Mouse (Mus musculus) forebrain, embryonic 16.5 days (tissue): ENCODE measurements around the gene Ing5. TPM values are rescaled to one million over a fixed set of nuclear protein-coding genes. Genes with fewer than 3 reads are reported as not detected.
"Not testable (repeated sequence)": the region's sequence is repeated elsewhere in the genome, so short reads cannot be mapped to it uniquely, and the experiment has no call there.

Experiments
- ATAC-seq: fragments of 200-750 bp; cut with Nextera tagmentation; 2 replicates; pipeline ENCODE4 v1.8.0; 2017; ENCODE audit warnings: mild to moderate bottlenecking, moderate library complexity
- H3K27ac ChIP-seq: fragments of 300-500 bp; sonication (generic); 2 replicates; pipeline ENCODE4 v1.5.1; 2014; ENCODE audit warnings: low read length, control low read depth
- H3K27me3 ChIP-seq: fragments of 300-500 bp; sonication (generic); replicated peaks from 2 replicates; pipeline ENCODE4 v1.6.1; 2014; ENCODE audit warnings: low read length; ENCODE audit not compliant: control insufficient read depth, insufficient read depth
- H3K36me3 ChIP-seq: fragments of 300-500 bp; sonication (generic); 2 replicates; pipeline ENCODE4 v1.6.1; 2014; ENCODE audit not compliant: control insufficient read depth, insufficient read depth
- H3K4me1 ChIP-seq: fragments of 300-500 bp; sonication (generic); replicated peaks from 2 replicates; pipeline ENCODE4 v1.6.1; 2014; ENCODE audit warnings: low read length; ENCODE audit not compliant: control insufficient read depth, insufficient read depth
- H3K4me2 ChIP-seq: fragments of 300-500 bp; sonication (generic); 2 replicates; pipeline ENCODE4 v1.6.1; 2014; ENCODE audit warnings: mild to moderate bottlenecking, low read length, control low read depth
- H3K4me3 ChIP-seq: fragments of 300-500 bp; sonication (generic); replicated peaks from 2 replicates; pipeline ENCODE4 v1.5.1; 2014; ENCODE audit warnings: mild to moderate bottlenecking, low read length, control low read depth
- H3K9ac ChIP-seq: fragments of 300-500 bp; sonication (generic); replicated peaks from 2 replicates; pipeline ENCODE4 v1.6.1; 2014; ENCODE audit warnings: low read depth, low read length, control low read depth
- H3K9me3 ChIP-seq: fragments of 300-500 bp; sonication (generic); 2 replicates; pipeline ENCODE4 v1.6.1; 2016; ENCODE audit warnings: low read length; ENCODE audit not compliant: control insufficient read depth
- WGBS: fragments of 180-500 bp; shearing (Covaris S2); extraction: QIAGEN DNeasy Blood & Tissue Kit; methylation state at CpG from one replicate; pipeline ENCODE4 v1.1.7; 2014; 5-methylcytosine and 5-hydroxymethylcytosine counted together
- polyA plus RNA-seq: library from polyadenylated mRNA; unstranded; fragments of >200 nt; fragmentation: Nextera tagmentation; extraction: Ambion mirVana; gene quantifications from 2 replicates; pipeline ENCODE4 v1.2.1, GENCODE M21; 2015

Gene Ing5
- polyA plus RNA-seq, 1 experiment from 2014 or later, result 11.9 TPM

DNA sequence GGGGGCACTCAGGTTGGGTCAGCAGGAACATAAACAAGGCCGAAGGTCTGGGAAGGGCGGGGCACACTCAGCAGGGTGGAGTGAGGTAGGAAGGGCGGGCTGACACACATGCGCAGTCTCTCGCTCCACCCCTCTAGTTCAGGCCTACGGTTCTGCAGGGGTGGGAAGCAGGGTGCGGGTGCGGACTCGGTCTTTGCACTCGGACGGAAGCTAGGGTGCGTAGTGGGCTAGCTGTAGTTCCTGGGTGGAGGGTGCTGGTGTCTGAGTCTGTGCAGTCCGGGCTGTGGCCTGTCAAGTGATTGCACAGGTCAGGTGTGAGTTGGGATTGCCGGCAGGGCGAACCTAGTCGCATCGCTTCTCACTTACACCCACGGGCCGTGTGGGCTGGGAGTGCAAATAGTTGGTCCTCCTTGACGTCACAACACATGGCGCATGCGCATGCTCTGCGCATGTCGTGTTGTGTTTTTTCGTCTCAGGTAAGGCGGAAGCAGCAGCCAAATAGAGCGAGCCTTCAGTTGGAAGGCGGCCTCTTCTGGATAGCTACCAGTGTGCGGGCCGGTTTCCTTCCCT lies 21.4 kb downstream of the Ing5 start:
- ATAC-seq, result peak; percentile 96
- peaks cover 17% of the 10 kb centered on the region for H3K4me1 ChIP-seq
- no peaks in the 10 kb centered on the region for H3K9me3 ChIP-seq
- WGBS, result 0% methylated on average over 30 of the region's 30 CpGs
- peak overlapping the region; percentile 74 for H3K4me3 ChIP-seq
- peak overlapping the region; percentile 91 for H3K4me2 ChIP-seq
- peak overlapping the region; percentile 97 for H3K27ac ChIP-seq
- H3K9ac ChIP-seq, result peak overlapping the region; percentile 67
- H3K27me3 ChIP-seq, result no peaks in the 10 kb centered on the region
- H3K36me3 ChIP-seq, result 0 out of 2 replicates have a peak, but pooled peaks cover 2% of the 10 kb centered on the region

DNA sequence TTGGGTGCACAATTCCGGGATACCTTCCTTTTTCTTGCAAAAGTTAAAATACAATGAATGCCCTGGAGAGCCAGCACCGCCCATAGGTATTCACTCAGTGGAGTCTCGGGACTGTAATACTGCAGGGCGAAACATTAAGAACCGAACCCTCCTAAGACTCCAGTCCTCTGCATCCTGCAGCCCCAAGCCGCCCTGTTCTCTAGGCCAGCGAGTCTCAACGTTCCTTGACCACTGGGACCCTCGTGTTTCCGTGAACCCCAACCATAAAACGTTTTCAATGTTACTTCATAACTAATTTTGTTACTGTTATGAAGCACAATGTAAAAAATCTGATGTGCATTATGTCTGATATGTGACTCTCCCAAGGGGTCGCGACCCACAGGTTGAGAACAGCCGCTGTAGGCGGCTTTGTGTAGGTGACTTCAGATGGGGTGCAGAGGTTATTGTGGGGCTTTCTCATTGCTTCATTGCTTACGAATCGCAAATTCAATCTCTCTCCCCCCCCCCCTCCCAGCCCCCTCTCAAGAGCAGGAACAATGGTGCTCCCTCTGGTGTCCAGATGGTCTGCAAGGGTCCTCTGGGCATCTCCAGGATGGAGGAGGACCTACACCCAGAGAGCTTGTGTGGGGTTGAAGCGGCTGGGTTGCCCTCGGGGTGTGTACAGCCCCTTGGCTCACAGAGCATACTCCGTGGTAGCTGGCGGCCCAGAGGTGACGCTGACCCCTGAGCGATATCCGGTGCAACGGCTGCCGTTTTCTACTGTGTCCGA lies 22.2 kb downstream of the Ing5 start:
- H3K9me3 ChIP-seq, result no peaks in the 10 kb centered on the region
- H3K36me3 ChIP-seq, result 0 out of 2 replicates have a peak, but pooled peaks cover 2% of the 10 kb centered on the region
- peak overlapping the region; percentile 67 for H3K9ac ChIP-seq
- peak overlapping the region; percentile 91 for H3K4me2 ChIP-seq
- ATAC-seq, result peak; percentile 39
- peaks cover 17% of the 10 kb centered on the region for H3K4me1 ChIP-seq
- peak overlapping the region; percentile 97 for H3K27ac ChIP-seq
- peak overlapping the region; percentile 74 for H3K4me3 ChIP-seq
- 46% methylated on average over 27 of the region's 27 CpGs for WGBS
- no peaks in the 10 kb centered on the region for H3K27me3 ChIP-seq

DNA sequence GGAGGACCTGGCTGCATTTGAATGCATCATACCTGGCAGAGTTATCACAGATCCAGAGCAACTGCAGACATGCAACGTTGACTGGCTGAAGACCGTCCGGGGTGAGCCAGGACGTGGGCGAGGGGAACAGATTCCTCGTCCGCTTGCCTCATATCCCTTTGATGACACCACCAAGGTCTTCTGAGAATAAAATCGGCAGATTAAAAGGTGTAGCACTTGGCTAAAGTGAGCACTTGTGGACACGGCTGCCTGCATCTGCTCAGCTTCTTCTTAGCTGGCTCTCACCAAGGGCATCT lies 22.7 kb downstream of the Ing5 start:
- Histone ChIP-seq H3K4me2 (peak overlapping the region; percentile 91; the same call in 1 of the 2 replicates), H3K36me3 (0 out of 2 replicates have a peak, but pooled peaks cover under 1% of the 10 kb centered on the region), H3K4me1 (peaks cover 17% of the 10 kb centered on the region), H3K9ac (peak overlapping the region; percentile 67; the same call in 1 of the 2 replicates), H3K27ac (no peak overlapping the region), H3K27me3 (no peaks in the 10 kb centered on the region), H3K4me3 (no peak overlapping the region), H3K9me3 (no peaks in the 10 kb centered on the region)
- WGBS, result 95% methylated on average over 9 of the region's 9 CpGs
- ATAC-seq, result no peak

DNA sequence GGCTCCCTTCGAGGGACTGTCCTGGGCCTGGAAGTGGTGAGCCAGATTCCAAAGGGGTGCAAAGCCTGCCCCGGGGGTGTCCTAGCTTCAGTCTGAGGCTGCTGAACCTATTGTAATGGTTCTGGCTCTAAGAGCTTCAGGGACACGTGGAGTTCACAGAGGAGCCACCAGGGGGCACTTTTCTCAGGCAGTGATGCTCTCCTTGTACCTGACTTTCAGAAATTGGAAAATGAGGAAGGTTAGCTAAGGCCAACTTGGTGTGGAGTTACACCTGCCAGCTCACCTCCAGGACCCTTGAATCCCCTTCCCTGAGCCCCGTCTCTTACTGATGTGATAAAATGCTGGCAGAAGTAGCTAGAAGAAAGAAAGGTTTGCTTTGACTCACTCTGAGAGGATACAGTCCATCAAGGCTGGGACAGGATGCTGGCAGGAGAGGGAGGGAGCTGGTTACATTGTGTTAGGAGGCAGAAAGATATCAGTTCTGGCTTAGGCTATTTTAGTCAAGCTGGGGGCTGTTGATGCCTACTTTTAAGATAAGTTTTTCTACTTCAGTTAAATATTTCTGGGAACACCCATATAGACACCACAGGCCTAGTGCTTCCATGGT lies 29.1 kb downstream of the Ing5 start:
- ATAC-seq, H3K4me1 ChIP-seq: not testable (repeated sequence)
- 51% methylated on average over 3 of the region's 4 CpGs for WGBS

DNA sequence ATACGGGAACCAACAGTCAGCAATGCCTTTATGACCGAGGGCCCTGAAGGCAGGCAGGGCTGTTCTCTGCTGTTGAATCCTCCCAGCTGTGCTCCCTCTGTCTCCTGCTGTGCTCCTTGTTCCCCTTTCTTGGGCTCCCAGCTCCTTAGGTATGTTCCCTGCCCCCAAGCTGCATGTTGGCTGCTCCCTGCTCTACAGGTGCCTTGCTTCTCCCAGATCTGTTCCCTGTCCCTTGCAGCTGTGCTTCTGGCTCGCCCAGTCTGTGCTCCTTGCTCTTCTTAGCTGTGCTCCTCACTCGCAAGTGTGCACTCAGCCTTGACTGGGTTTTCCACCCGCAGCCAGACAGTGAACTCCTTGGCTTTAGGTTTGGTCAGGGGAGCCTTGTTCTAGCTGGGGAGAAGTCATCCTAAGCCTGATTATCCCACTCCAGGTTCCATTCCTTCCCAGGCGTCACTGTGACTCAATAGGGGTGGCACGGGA lies 30.9 kb downstream of the Ing5 start:
- WGBS, result 80% methylated on average over 7 of the region's 7 CpGs
- no peak for ATAC-seq
- no peak overlapping the region for H3K4me3 ChIP-seq
- no peak overlapping the region for H3K9ac ChIP-seq
- no peaks in the 10 kb centered on the region for H3K9me3 ChIP-seq
- no peaks in the 10 kb centered on the region for H3K4me1 ChIP-seq
- no peak overlapping the region for H3K27ac ChIP-seq
- no peak overlapping the region for H3K4me2 ChIP-seq
- H3K36me3 ChIP-seq, result no peaks in the 10 kb centered on the region; the same call in 1 of the 2 replicates
- no peaks in the 10 kb centered on the region for H3K27me3 ChIP-seq

More for the DNA sequence above, 29.1 kb downstream of the Ing5 start:
- H3K27ac ChIP-seq, H3K27me3 ChIP-seq, H3K9me3 ChIP-seq, H3K9ac ChIP-seq, H3K4me2 ChIP-seq, H3K36me3 ChIP-seq, H3K4me3 ChIP-seq: not testable (repeated sequence)

DNA sequence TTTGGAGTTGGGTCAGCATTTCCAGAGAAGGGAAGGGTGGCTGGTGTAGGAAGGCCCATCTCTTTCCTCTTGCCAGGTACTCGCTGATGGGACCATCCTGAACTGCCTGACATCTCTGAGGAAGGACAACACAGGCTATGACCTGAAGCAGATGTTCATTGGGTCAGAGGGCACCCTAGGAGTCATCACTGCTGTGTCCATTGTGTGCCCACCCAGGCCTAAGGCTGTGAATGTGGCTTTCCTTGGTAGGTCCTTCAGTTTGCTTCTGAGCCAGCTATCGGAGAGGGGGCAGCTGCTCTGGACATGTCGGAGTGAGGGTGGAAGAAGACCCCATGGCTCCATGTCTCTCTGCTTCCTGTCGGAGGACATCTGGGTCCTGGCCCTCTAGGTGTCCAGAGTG lies 31.4 kb downstream of the Ing5 start:
- ATAC-seq, result no peak
- 97% methylated on average over 4 of the region's 4 CpGs for WGBS

DNA sequence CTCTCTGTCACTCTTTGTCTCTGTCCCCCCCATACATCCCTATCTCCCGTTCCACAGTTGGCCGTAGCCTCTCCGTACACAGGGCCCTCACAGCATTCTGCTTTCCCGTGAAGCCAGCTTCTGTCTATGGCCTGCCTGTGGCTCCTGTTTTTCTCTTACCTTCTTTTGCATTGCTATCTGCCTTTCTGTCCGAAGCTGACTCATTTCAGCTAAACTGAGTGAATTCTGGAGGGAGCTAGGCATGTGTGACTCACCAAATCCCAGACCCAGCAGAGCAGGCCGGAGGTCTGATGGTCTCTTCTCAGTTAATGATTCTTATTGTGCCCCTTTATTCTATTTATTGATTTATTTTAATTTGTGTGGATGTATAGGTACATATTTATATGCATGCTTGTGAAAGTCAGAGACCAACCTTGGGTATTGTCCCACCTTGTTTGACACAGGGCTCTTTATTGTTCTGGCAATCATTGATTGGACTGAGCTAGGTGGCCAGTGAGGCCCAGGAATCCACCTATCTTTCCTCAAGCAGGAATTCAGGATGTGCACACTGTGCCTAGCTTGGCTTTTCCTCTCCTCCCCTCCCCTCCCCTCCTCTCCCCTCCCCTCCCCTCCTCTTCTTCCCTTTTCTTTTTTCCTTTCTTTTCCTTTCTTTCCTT lies 32.2 kb downstream of the Ing5 start:
- WGBS, result 90% methylated on average over 6 of the region's 6 CpGs
- ATAC-seq, result no peak
- no peak overlapping the region for H3K4me3 ChIP-seq

More for the DNA sequence above, 31.4 kb downstream of the Ing5 start:
- H3K36me3 ChIP-seq, result no peaks in the 10 kb centered on the region; the same call in 1 of the 2 replicates
- H3K4me1 ChIP-seq, result no peaks in the 10 kb centered on the region
- no peak overlapping the region for H3K9ac ChIP-seq
- no peaks in the 10 kb centered on the region for H3K27me3 ChIP-seq
- H3K27ac ChIP-seq, result no peak overlapping the region
- H3K4me2 ChIP-seq, result no peak overlapping the region
- H3K9me3 ChIP-seq, result no peaks in the 10 kb centered on the region
- no peak overlapping the region for H3K4me3 ChIP-seq

DNA sequence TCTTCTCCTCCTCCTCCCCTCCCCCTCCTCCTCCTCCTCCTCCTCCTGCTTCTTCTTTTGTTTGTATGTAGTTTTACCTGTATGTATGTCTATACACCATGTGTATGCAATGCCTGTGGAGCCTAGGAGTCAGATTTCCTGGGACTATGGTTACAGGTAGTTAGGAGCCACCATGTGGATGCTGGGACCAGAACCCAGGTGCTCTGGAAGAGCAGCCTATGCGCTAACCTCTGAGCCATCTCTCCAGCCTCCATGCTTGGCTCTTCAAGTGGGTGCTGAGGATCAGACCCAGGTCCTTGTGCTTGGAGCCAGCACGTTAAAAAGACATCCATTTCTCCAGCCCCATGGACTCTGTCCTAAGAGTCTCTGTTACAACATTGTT lies 32.8 kb downstream of the Ing5 start:
- no peak overlapping the region for H3K4me2 ChIP-seq
- no peak overlapping the region for H3K9ac ChIP-seq
- no peak for ATAC-seq
- H3K4me1 ChIP-seq, result no peaks in the 10 kb centered on the region
- no peaks in the 10 kb centered on the region for H3K27me3 ChIP-seq
- no peaks in the 10 kb centered on the region for H3K9me3 ChIP-seq
- WGBS, result 96% methylated on average over 2 of the region's 2 CpGs
- H3K4me3 ChIP-seq, result no peak overlapping the region
- no peak overlapping the region for H3K27ac ChIP-seq
- no peaks in the 10 kb centered on the region; the same call in 1 of the 2 replicates for H3K36me3 ChIP-seq

More for the DNA sequence above, 32.2 kb downstream of the Ing5 start:
- Histone ChIP-seq H3K9me3 (no peaks in the 10 kb centered on the region), H3K36me3 (no peaks in the 10 kb centered on the region; the same call in 1 of the 2 replicates), H3K9ac (no peak overlapping the region), H3K4me2 (no peak overlapping the region), H3K27ac (no peak overlapping the region), H3K27me3 (no peaks in the 10 kb centered on the region), H3K4me1 (no peaks in the 10 kb centered on the region)

DNA sequence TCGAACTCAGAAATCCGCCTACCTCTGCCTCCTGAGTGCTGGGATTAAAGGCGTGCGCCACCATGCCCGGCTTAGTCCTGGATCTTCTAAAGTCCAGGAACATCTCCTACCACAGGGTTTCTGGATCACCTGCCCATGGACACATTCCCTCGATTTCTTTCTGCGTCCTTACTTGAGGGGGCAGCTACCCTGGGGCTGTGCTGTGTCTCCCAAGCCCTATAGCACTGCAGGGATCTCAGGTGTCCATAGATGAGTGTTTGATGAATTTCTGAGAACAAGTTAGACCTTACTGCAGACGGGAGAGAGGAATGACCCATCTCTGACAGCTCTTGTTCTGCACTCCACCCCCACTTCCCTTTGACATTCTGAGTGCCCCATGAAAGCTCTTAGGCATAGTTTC lies 33.6 kb downstream of the Ing5 start:
- Histone ChIP-seq H3K4me3 (no peak overlapping the region), H3K9me3 (no peaks in the 10 kb centered on the region), H3K4me1 (no peaks in the 10 kb centered on the region), H3K27ac (no peak overlapping the region), H3K36me3 (no peaks in the 10 kb centered on the region; the same call in 1 of the 2 replicates), H3K27me3 (no peaks in the 10 kb centered on the region), H3K9ac (no peak overlapping the region), H3K4me2 (no peak overlapping the region)
- 96% methylated on average over 8 of the region's 8 CpGs for WGBS
- ATAC-seq, result no peak
